Mouse (Mus musculus): ENCODE measurements around the gene Opcml.
A peak's percentile ranks its signal among the peaks of the same experiment; 100 is the strongest.

GRCm38 (mm10) chr9:28748902-28749301 lies 958.3 kb downstream of the Opcml start:
- TF ChIP-seq CTCF (IDR thresholded peaks at IDR 0.05; ENCODE audit: low read depth): peak; percentile 41
- no peak for TF ChIP-seq EP300 (IDR thresholded peaks at IDR 0.05; ENCODE audit: low read depth)
